Mouse (Mus musculus) MEL (cell line): ENCODE results near the gene Btnl2. TPM values are rescaled to one million over a fixed set of nuclear protein-coding genes. Genes with fewer than 3 reads are reported as not detected.

Experiments used
- DNase-seq: peaks from one replicate; pipeline ENCODE4 v3.0.0; 2011; ENCODE audit warnings: low read depth, low spot score
- H3K27ac ChIP-seq: 2 replicates; pipeline ENCODE4 v1.5.1; 2012; ENCODE audit warnings: low read depth, mild to moderate bottlenecking, control low read depth, low read length, moderate library complexity; ENCODE audit not compliant: control insufficient read depth
- H3K27me3 ChIP-seq, 2 experiments: fragments of 150-350 bp in 1 of 2; sonication (generic) in 1 of 2; 2 replicates each; pipeline ENCODE4 v1.6.1; 2012; ENCODE audit warnings: low read length in 2 of 2, mild to moderate bottlenecking in 2 of 2, improper control_type of control experiment in 1 of 2, moderate library complexity in 1 of 2; ENCODE audit not compliant: insufficient read depth in 2 of 2, control insufficient read depth in 1 of 2
- H3K36me3 ChIP-seq, 2 experiments: 2 replicates each; pipeline ENCODE4 v1.6.1; 2012 to 2014; ENCODE audit warnings: low read length in 2 of 2, improper control_type of control experiment in 1 of 2, inconsistent platforms in 1 of 2, mild to moderate bottlenecking in 1 of 2; ENCODE audit not compliant: insufficient read depth in 2 of 2, control insufficient read depth in 1 of 2
- H3K4me1 ChIP-seq, 2 experiments: fragments of 150-350 bp in 1 of 2; sonication (generic) in 1 of 2; 2 replicates each; pipeline ENCODE4 v1.6.1; 2012; ENCODE audit warnings: low read length in 2 of 2, improper control_type of control experiment in 1 of 2, mild to moderate bottlenecking in 1 of 2; ENCODE audit not compliant: insufficient read depth in 2 of 2, control insufficient read depth in 1 of 2
- H3K4me3 ChIP-seq, 2 experiments: fragments of 150-350 bp in 1 of 2; sonication (generic) in 1 of 2; 2 replicates each; pipeline ENCODE4 v1.5.1; 2012; ENCODE audit warnings: low read depth in 2 of 2, low read length in 2 of 2, mild to moderate bottlenecking in 2 of 2, moderate library complexity in 2 of 2, control low read depth in 1 of 2, improper control_type of control experiment in 1 of 2; ENCODE audit not compliant: control insufficient read depth in 1 of 2, insufficient read depth in 1 of 2
- H3K79me2 ChIP-seq: 2 replicates; pipeline ENCODE4 v1.6.1; 2012; ENCODE audit warnings: mild to moderate bottlenecking, low read length, moderate library complexity; ENCODE audit not compliant: control insufficient read depth, poor library complexity, insufficient read depth
- H3K9ac ChIP-seq: 2 replicates; pipeline ENCODE4 v1.6.1; 2012; ENCODE audit warnings: low read depth, mild to moderate bottlenecking, control low read depth, low read length, moderate library complexity; ENCODE audit not compliant: control insufficient read depth, poor library complexity, severe bottlenecking
- H3K9me3 ChIP-seq: fragments of 150-350 bp; sonication (generic); replicated peaks from 2 replicates; pipeline ENCODE4 v1.6.1; 2012; ENCODE audit warnings: mild to moderate bottlenecking, low read length, improper control_type of control experiment, moderate library complexity; ENCODE audit not compliant: insufficient read depth
- BHLHE40 ChIP-seq: IDR thresholded peaks from 2 replicates; pipeline ENCODE4 v1.6.1; 2012; ENCODE audit warnings: low read depth, mild to moderate bottlenecking, inconsistent platforms, low read length, improper control_type of control experiment, borderline replicate concordance
- CTCF ChIP-seq, 3 experiments: IDR thresholded peaks in 2 of 3; conservative IDR thresholded peaks in 1 of 3; 2 replicates each; pipeline ENCODE4 v1.5.1; 2011 to 2012; ENCODE audit warnings: low read length in 3 of 3, low read depth in 2 of 3, mild to moderate bottlenecking in 2 of 3, improper control_type of control experiment in 1 of 3, inconsistent platforms in 1 of 3, mixed read lengths in 1 of 3, moderate library complexity in 1 of 3; ENCODE audit not compliant: control insufficient read depth in 1 of 3, insufficient read depth in 1 of 3, poor library complexity in 1 of 3, severe bottlenecking in 1 of 3
- EP300 ChIP-seq, 2 experiments: IDR thresholded peaks; 2 replicates each; pipeline ENCODE4 v1.6.1; 2011; ENCODE audit warnings: improper control_type of control experiment in 2 of 2, low read length in 2 of 2, low read depth in 1 of 2, mild to moderate bottlenecking in 1 of 2
- GABPA ChIP-seq: IDR thresholded peaks from 2 replicates; pipeline ENCODE4 v1.6.1; 2012; ENCODE audit warnings: low read depth, mild to moderate bottlenecking, inconsistent platforms, low read length, improper control_type of control experiment, moderate library complexity
- GATA1 ChIP-seq: IDR thresholded peaks from 2 replicates; pipeline ENCODE4 v1.6.1; 2011; ENCODE audit warnings: low read depth, low read length, improper control_type of control experiment
- HCFC1 ChIP-seq: IDR thresholded peaks from 2 replicates; pipeline ENCODE4 v1.6.1; 2012; ENCODE audit warnings: low read depth, mild to moderate bottlenecking, inconsistent platforms, low read length, improper control_type of control experiment, moderate library complexity
- JUND ChIP-seq: IDR thresholded peaks from 2 replicates; pipeline ENCODE4 v1.6.1; 2011; ENCODE audit warnings: low read depth, mild to moderate bottlenecking, improper control_type of control experiment, low read length
- KAT2A ChIP-seq: conservative IDR thresholded peaks from 2 replicates; pipeline ENCODE4 v1.6.1; 2012; ENCODE audit warnings: low read depth, low read length, improper control_type of control experiment, inconsistent platforms
- MAFK ChIP-seq: IDR thresholded peaks from 2 replicates; pipeline ENCODE4 v1.6.1; 2011; ENCODE audit warnings: low read depth, mild to moderate bottlenecking, low read length, improper control_type of control experiment, borderline replicate concordance
- MAZ ChIP-seq: IDR thresholded peaks from 2 replicates; pipeline ENCODE4 v1.6.1; 2012; ENCODE audit warnings: low read depth, mild to moderate bottlenecking, inconsistent platforms, low read length, improper control_type of control experiment
- RAD21 ChIP-seq: IDR thresholded peaks from 2 replicates; pipeline ENCODE4 v1.6.1; 2011; ENCODE audit warnings: mild to moderate bottlenecking, low read depth, low read length, improper control_type of control experiment
- SIN3A ChIP-seq: IDR thresholded peaks from 2 replicates; pipeline ENCODE4 v1.6.1; 2012; ENCODE audit warnings: low read length, improper control_type of control experiment, inconsistent platforms
- SMC3 ChIP-seq: IDR thresholded peaks from 2 replicates; pipeline ENCODE4 v1.6.1; 2011; ENCODE audit warnings: low read depth, low read length, improper control_type of control experiment
- TAL1 ChIP-seq: IDR thresholded peaks from 2 replicates; pipeline ENCODE4 v1.6.1; 2012; ENCODE audit warnings: mild to moderate bottlenecking, inconsistent platforms, low read length, moderate library complexity, mixed read lengths
- TBP ChIP-seq: IDR thresholded peaks from 2 replicates; pipeline ENCODE4 v1.8.0; 2011; ENCODE audit warnings: low read depth, low read length, improper control_type of control experiment
- TCF12 ChIP-seq: IDR thresholded peaks from 2 replicates; pipeline ENCODE4 v1.6.1; 2014; ENCODE audit warnings: low read depth, mild to moderate bottlenecking, inconsistent platforms, low read length, improper control_type of control experiment, moderate library complexity
- USF1 ChIP-seq: IDR thresholded peaks from 2 replicates; pipeline ENCODE4 v1.6.1; 2014; ENCODE audit warnings: low read depth, mild to moderate bottlenecking, inconsistent platforms, low read length, improper control_type of control experiment, moderate library complexity
- ZC3H11A ChIP-seq: IDR thresholded peaks from 2 replicates; pipeline ENCODE4 v1.6.1; 2012; ENCODE audit warnings: low read depth, mild to moderate bottlenecking, inconsistent platforms, low read length, improper control_type of control experiment
- ZMIZ1 ChIP-seq: IDR thresholded peaks from 2 replicates; pipeline ENCODE4 v1.6.1; 2012; ENCODE audit warnings: low read depth, mild to moderate bottlenecking, inconsistent platforms, low read length, improper control_type of control experiment, moderate library complexity
- polyA plus RNA-seq, 2 experiments: library from polyadenylated mRNA; stranded (reverse) in 1 of 2; unstranded in 1 of 2; fragments of >175 nt in 1 of 2; fragments of >200 nt in 1 of 2; gene quantifications; 2 replicates each; pipeline versions ENCODE4 v1.2.1 to v1.2.4; 2012; ENCODE audit warnings: low replicate concordance in 2 of 2, low read depth in 1 of 2; ENCODE audit not compliant: insufficient read length in 2 of 2, insufficient read depth in 1 of 2, missing spikeins in 1 of 2
- total RNA-seq: library from RNA; depleted of rRNA; stranded (reverse); fragments of 300-350 nt; gene quantifications from 2 replicates; pipeline ENCODE4 v1.2.3, GENCODE M21; 2012

The Btnl2 gene
- total and polyA plus RNA-seq, 3 experiments, result not detected

DNA sequence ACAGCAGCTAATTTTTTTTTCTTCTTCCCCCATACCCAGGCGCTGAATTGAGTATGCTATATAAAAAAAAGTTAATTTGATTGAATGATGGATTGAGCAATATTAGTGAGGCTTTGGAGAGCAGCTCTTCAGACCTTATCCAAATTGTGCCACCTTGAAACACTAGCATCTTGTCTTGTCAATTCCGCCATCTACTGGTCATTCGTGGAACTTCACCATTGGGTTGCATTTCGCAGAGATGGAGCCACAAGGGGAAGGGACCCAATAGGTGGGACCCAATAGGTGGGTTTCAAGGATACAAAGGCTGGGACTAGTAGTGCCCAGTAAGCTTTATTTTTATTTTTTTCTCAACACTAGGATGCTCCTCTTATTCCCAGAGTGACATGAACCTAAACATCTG lies 5.2 kb upstream of the Btnl2 start:
- H3K36me3 ChIP-seq, result no peaks in the 10 kb centered on the region
- H3K9me3 ChIP-seq, result no peaks in the 10 kb centered on the region
- peak; percentile 76 for DNase-seq
- no peak overlapping the region for H3K4me3 ChIP-seq
- H3K27ac ChIP-seq, result no peak overlapping the region
- no peak overlapping the region for H3K9ac ChIP-seq
- H3K79me2 ChIP-seq, result no peaks in the 10 kb centered on the region
- H3K4me1 ChIP-seq, result peaks cover 0 to 2% of the 10 kb centered on the region in 2 experiments; a peak in 1 of 4 replicates
- peaks cover 1 to 2% of the 10 kb centered on the region in 2 experiments; a peak in 2 of 4 replicates for H3K27me3 ChIP-seq
- no peak for TF ChIP-seq JUND
- TF ChIP-seq GATA1, result no peak
- no peak for TF ChIP-seq MAFK
- TF ChIP-seq GABPA, result no peak
- no peak for TF ChIP-seq HCFC1
- TF ChIP-seq CTCF (IDR thresholded peaks at IDR 0.05 in 2 of 3, conservative IDR thresholded peaks at IDR 0.05 in 1 of 3; ENCODE audit: control insufficient read depth in 1 of 3, insufficient read depth in 1 of 3, low read depth in 2 of 3, low read length in 3 of 3, poor library complexity in 1 of 3, severe bottlenecking in 1 of 3), result peak; percentile 68 to 90 (median 82)
- TF ChIP-seq EP300 (IDR thresholded peaks at IDR 0.05; ENCODE audit: low read depth in 1 of 2, low read length in 2 of 2), result no peak
- peak; percentile 66 for TF ChIP-seq ZC3H11A
- no peak for TF ChIP-seq SIN3A
- no peak for TF ChIP-seq USF1
- no peak for TF ChIP-seq TBP
- TF ChIP-seq RAD21, result peak; percentile 84
- no peak for TF ChIP-seq MAZ
- TF ChIP-seq SMC3, result peak; percentile 80

DNA sequence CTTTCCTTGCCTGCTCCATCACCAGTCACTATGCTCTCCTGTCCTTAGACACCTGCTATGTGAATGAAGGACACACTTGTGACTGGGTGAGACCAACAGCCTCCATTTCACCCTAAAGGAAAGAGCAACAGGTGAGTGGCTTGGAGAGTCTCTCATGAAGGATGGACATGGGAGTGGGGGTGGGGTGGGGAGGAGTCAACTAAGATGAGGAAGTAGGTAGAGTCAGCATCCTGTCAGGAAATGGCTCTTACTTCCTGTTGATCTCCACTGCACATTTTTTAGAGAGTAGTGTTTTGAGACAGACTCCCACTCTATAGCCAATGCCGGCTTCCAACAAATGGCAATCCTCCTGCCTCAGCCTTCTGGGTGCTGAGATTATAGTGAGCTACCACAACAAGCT lies 318 bp downstream of the Btnl2 start:
- H3K9ac ChIP-seq, result no peak overlapping the region
- DNase-seq, result peak; percentile 23
- H3K36me3 ChIP-seq, result no peaks in the 10 kb centered on the region; a peak in 1 of 4 replicates
- H3K79me2 ChIP-seq, result no peaks in the 10 kb centered on the region
- no peak overlapping the region for H3K4me3 ChIP-seq
- no peak overlapping the region for H3K27ac ChIP-seq
- no peak for TF ChIP-seq ZMIZ1
- TF ChIP-seq KAT2A, result no peak
- no peak for TF ChIP-seq USF1
- no peak for TF ChIP-seq MAZ
- no peak for TF ChIP-seq BHLHE40
- TF ChIP-seq TCF12, result no peak
- TF ChIP-seq TAL1, result no peak
- peaks cover 0 to 9% of the 10 kb centered on the region in 2 experiments; a peak in 1 of 4 replicates for H3K4me1 ChIP-seq
- H3K9me3 ChIP-seq, result no peaks in the 10 kb centered on the region
- peaks cover 3 to 5% of the 10 kb centered on the region in 2 experiments for H3K27me3 ChIP-seq
